Mouse (Mus musculus) forebrain, embryonic 15.5 days (tissue): Measurements from ENCODE around the gene Fgfr2. TPM values are rescaled to one million over a fixed set of nuclear protein-coding genes. Genes with fewer than 3 reads are reported as not detected.

Experiments
- ATAC-seq: fragments of 200-750 bp; cut with Nextera tagmentation; replicated peaks from 2 replicates; pipeline ENCODE4 v1.8.0; 2017; ENCODE audit warnings: mild to moderate bottlenecking, moderate TSS enrichment, moderate library complexity
- H3K27ac ChIP-seq: fragments of 300-500 bp; sonication (generic); replicated peaks from 2 replicates; pipeline ENCODE4 v1.5.1; 2015; ENCODE audit warnings: mild to moderate bottlenecking, inconsistent platforms
- H3K27me3 ChIP-seq: fragments of 300-500 bp; sonication (generic); 2 replicates; pipeline ENCODE4 v1.6.1; 2015; ENCODE audit warnings: inconsistent platforms
- H3K36me3 ChIP-seq: fragments of 300-500 bp; sonication (generic); 2 replicates; pipeline ENCODE4 v1.6.1; 2015; ENCODE audit warnings: mild to moderate bottlenecking, inconsistent platforms
- H3K4me1 ChIP-seq: fragments of 300-500 bp; sonication (generic); 2 replicates; pipeline ENCODE4 v1.6.1; 2015; ENCODE audit warnings: inconsistent platforms
- H3K4me2 ChIP-seq: fragments of 300-500 bp; sonication (generic); replicated peaks from 2 replicates; pipeline ENCODE4 v1.6.1; 2015; ENCODE audit warnings: mild to moderate bottlenecking, inconsistent platforms
- H3K4me3 ChIP-seq: fragments of 300-500 bp; sonication (generic); 2 replicates; pipeline ENCODE4 v1.5.1; 2015; ENCODE audit warnings: mild to moderate bottlenecking, inconsistent platforms
- H3K9ac ChIP-seq: fragments of 300-500 bp; sonication (generic); replicated peaks from 2 replicates; pipeline ENCODE4 v1.6.1; 2015; ENCODE audit warnings: mild to moderate bottlenecking, inconsistent platforms
- H3K9me3 ChIP-seq: fragments of 300-500 bp; sonication (generic); 2 replicates; pipeline ENCODE4 v1.6.1; 2016; ENCODE audit warnings: inconsistent platforms
- WGBS: fragments of 180-500 bp; shearing (Covaris S2); methylation state at CpG from one replicate; pipeline ENCODE4 v1.1.7; 2015; ENCODE audit warnings: mixed read lengths; 5-methylcytosine and 5-hydroxymethylcytosine counted together
- polyA plus RNA-seq: library from polyadenylated mRNA; unstranded; fragments of >200 nt; fragmentation: Nextera tagmentation; extraction: Ambion mirVana; gene quantifications from 2 replicates; pipeline ENCODE4 v1.2.1, GENCODE M21; 2015

Fgfr2 gene
- polyA plus RNA-seq, 1 experiment from 2014 or later: 48.1 TPM

DNA sequence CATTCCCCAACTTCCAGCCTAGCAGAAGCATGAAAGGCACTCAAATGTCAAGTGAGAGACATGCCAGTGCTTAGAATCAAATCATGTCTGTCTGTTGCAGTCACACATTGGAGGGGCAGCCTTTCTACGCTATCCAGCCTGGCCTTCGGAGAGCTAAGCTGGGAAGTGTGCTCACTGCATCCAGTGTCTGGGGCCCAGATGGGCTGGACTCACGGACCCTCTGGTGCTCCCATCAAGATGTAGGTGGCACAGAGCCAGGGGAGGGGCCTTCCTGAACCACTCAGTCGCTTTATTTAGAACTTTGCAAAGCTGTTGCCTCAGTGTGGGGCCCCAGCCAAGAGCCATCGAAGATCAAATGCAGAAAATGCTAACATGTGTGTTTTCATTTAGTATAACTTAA lies 2135.0 kb downstream of the Fgfr2 start:
- no peaks in the 10 kb centered on the region for H3K4me1 ChIP-seq
- H3K27me3 ChIP-seq: no peaks in the 10 kb centered on the region
- H3K9ac ChIP-seq: no peak overlapping the region
- H3K4me2 ChIP-seq: no peak overlapping the region
- no peak for ATAC-seq
- no peak overlapping the region for H3K27ac ChIP-seq
- no peaks in the 10 kb centered on the region for H3K36me3 ChIP-seq
- WGBS: 69% methylated on average over 5 of the region's 5 CpGs
- no peaks in the 10 kb centered on the region for H3K9me3 ChIP-seq
- H3K4me3 ChIP-seq: no peak overlapping the region

DNA sequence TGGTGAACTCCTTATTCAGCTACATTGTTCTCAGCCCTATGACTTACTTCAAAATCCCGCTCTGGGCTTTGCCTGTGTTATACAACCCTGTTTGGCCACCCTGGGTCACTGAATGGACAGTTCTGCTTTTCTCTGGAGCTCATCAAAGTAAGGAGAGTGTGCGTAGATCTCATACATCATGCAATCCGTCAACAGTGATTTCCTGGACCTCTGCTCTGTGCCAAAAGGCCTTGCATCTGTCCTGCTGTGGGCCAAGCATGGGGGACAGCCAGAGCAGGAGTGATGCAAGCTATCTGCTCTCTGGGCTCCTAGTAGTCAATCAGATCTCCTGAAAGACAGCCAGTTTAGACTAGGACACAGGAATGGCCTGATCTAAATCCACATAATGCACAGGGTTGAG lies 2137.4 kb downstream of the Fgfr2 start:
- Histone ChIP-seq H3K9ac (no peak overlapping the region), H3K27ac (no peak overlapping the region), H3K9me3 (no peaks in the 10 kb centered on the region), H3K27me3 (no peaks in the 10 kb centered on the region), H3K4me2 (no peak overlapping the region), H3K36me3 (no peaks in the 10 kb centered on the region), H3K4me1 (no peaks in the 10 kb centered on the region), H3K4me3 (no peak overlapping the region)
- ATAC-seq: no peak
- 90% methylated on average over 3 of the region's 3 CpGs for WGBS

DNA sequence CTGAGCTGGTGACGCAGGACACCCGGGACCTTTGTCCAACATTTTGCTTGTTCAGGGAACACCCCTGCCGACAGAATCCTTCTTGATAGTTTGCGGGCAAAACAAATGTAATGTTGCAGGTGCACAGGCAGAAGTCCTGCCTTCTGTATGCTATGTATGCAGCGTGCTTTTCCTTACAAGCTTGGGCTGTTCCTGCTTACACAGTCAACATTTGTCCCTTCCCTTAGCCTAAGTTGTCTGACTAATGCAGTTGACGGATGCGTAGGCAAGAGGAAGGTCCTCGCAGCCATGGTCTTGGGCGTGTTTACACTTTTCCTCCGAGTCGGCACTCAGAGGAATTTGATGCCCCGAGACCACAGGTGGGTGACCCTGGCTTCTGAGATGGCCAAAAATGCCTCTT lies 2138.0 kb downstream of the Fgfr2 start:
- Histone ChIP-seq H3K9ac (no peak overlapping the region), H3K4me3 (no peak overlapping the region), H3K27me3 (no peaks in the 10 kb centered on the region), H3K9me3 (no peaks in the 10 kb centered on the region), H3K36me3 (no peaks in the 10 kb centered on the region), H3K4me2 (no peak overlapping the region), H3K27ac (no peak overlapping the region), H3K4me1 (peaks cover 1% of the 10 kb centered on the region; the same call in 1 of the 2 replicates)
- WGBS: 92% methylated on average over 12 of the region's 12 CpGs
- no peak for ATAC-seq

DNA sequence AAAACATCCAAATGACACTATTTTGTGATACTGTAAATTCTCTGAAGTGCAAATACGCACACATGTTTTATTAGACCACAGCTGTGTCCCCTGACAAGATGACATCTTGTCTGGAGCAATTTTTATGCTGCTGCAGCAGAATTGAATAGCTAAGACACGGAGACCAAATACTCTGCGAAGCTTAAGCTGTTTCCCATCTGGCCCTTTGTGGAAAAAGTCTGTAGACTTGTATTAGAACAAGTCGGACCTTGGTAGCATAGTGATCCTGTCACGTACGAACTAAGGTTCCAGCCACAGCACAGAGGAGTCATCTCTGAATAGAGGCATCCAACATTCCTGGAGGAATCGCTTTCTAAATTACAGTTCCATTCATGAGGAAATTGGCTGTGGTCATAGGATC lies 2138.9 kb downstream of the Fgfr2 start:
- no peak overlapping the region for H3K27ac ChIP-seq
- H3K27me3 ChIP-seq: no peaks in the 10 kb centered on the region
- H3K36me3 ChIP-seq: no peaks in the 10 kb centered on the region
- WGBS: 87% methylated on average over 7 of the region's 7 CpGs
- ATAC-seq: no peak
- H3K4me1 ChIP-seq: peaks cover 10% of the 10 kb centered on the region
- no peak overlapping the region for H3K9ac ChIP-seq
- no peaks in the 10 kb centered on the region for H3K9me3 ChIP-seq
- no peak overlapping the region for H3K4me2 ChIP-seq
- H3K4me3 ChIP-seq: no peak overlapping the region

DNA sequence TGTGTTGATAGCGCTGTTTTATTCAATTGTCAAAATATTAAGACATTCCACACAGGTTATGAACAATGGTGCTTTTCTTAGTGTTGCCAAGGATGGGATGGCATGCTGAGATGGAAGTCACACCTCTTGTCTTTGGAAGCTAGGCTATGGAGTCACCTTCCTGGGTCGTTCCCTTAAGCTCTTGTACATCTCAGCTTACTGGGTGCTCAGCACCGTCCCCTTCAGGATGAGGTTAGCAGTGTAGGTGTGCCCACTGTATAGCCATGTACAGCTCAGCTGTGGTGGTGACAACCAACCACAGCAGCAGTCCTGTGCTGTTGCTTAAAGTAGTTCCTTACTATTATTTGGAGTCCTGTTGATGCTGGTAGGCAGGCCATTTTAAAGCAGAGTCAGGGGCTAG lies 2140.3 kb downstream of the Fgfr2 start:
- H3K27ac ChIP-seq: no peak overlapping the region
- no peak overlapping the region for H3K9ac ChIP-seq
- no peaks in the 10 kb centered on the region for H3K36me3 ChIP-seq
- H3K4me1 ChIP-seq: peaks cover 24% of the 10 kb centered on the region
- H3K4me2 ChIP-seq: no peak overlapping the region
- no peak for ATAC-seq
- no peak overlapping the region for H3K4me3 ChIP-seq
- whole genome bisulfite sequencing: 68% methylated on average over 3 of the region's 3 CpGs
- H3K9me3 ChIP-seq: no peaks in the 10 kb centered on the region
- H3K27me3 ChIP-seq: no peaks in the 10 kb centered on the region

DNA sequence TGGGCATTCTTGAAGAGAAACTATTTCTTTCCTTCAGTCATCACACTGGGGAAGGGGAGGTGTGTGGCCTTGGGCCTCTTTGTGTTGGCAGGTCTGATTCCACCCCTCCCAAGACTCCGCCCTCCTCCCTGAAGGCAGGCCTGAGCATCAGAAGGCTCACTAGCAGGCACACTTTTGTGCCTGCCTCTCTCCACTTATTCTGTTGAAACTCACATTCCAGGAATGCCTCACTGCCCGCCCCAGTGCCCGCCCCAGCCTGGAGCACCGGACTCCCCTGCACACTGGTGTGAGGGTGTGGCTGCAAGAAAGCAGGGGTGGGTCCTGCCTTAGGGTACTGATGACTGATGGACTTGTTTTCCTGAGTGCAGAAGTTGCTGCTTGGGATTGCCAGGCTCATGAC lies 2140.8 kb downstream of the Fgfr2 start:
- Histone ChIP-seq H3K36me3 (no peaks in the 10 kb centered on the region), H3K9me3 (no peaks in the 10 kb centered on the region), H3K27me3 (no peaks in the 10 kb centered on the region), H3K4me3 (no peak overlapping the region), H3K4me1 (peaks cover 30% of the 10 kb centered on the region), H3K4me2 (no peak overlapping the region), H3K9ac (no peak overlapping the region), H3K27ac (no peak overlapping the region)
- 32% methylated on average over 4 of the region's 4 CpGs for WGBS
- no peak for ATAC-seq

DNA sequence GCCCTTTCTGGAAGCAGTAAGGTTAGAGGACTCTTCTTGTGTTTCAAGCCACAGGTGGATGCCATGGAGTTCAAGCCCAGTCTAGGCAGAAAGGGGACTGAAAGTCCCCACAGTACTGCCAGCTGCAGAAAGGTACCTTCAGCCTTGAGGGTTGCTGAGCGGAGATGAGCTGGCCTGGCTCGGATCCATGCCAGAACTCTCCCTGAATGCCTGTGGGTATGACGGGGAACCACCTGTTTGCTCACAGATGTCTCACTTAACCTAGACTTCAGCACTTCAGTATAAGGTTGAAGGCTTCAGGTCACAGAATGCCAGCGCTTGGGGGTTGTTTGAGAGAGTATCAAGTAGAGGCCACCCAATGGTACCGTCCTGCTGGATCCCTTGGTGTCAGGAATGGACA lies 2143.0 kb downstream of the Fgfr2 start:
- ATAC-seq: no peak

DNA sequence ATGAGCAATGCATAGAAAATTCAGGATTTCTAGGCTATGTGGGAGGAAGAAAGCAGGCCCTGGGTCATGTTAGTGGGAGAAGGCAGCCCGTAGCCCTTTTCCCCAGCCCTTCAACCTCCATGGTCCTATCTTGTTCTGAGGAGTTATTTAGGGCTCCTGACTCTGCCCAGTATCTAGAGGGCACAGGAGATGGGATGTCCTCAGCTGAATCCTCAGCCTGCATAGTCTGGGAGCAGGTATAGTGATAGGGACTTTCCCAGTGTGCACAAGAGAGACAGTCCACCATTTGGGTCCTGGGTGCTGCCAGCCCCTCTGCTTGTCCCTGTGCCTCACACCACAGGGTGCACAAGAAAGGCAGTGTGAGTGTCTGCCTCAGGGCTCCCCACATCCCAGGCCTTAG lies 2144.6 kb downstream of the Fgfr2 start:
- no peak overlapping the region for H3K9ac ChIP-seq
- H3K27me3 ChIP-seq: no peaks in the 10 kb centered on the region
- no peaks in the 10 kb centered on the region for H3K9me3 ChIP-seq
- WGBS: 69% methylated on average over 1 of the region's 1 CpGs
- no peaks in the 10 kb centered on the region for H3K36me3 ChIP-seq
- no peak overlapping the region for H3K4me3 ChIP-seq
- peaks cover 38% of the 10 kb centered on the region for H3K4me1 ChIP-seq
- H3K27ac ChIP-seq: peak overlapping the region; percentile 15; the same call in 1 of the 2 replicates
- H3K4me2 ChIP-seq: no peak overlapping the region
- ATAC-seq: no peak

More for the DNA sequence above, 2143.0 kb downstream of the Fgfr2 start:
- Histone ChIP-seq H3K9me3 (no peaks in the 10 kb centered on the region), H3K9ac (no peak overlapping the region), H3K4me2 (no peak overlapping the region), H3K27ac (no peak overlapping the region), H3K4me3 (no peak overlapping the region), H3K4me1 (peaks cover 38% of the 10 kb centered on the region), H3K36me3 (no peaks in the 10 kb centered on the region), H3K27me3 (no peaks in the 10 kb centered on the region)
- 91% methylated on average over 5 of the region's 5 CpGs for WGBS

DNA sequence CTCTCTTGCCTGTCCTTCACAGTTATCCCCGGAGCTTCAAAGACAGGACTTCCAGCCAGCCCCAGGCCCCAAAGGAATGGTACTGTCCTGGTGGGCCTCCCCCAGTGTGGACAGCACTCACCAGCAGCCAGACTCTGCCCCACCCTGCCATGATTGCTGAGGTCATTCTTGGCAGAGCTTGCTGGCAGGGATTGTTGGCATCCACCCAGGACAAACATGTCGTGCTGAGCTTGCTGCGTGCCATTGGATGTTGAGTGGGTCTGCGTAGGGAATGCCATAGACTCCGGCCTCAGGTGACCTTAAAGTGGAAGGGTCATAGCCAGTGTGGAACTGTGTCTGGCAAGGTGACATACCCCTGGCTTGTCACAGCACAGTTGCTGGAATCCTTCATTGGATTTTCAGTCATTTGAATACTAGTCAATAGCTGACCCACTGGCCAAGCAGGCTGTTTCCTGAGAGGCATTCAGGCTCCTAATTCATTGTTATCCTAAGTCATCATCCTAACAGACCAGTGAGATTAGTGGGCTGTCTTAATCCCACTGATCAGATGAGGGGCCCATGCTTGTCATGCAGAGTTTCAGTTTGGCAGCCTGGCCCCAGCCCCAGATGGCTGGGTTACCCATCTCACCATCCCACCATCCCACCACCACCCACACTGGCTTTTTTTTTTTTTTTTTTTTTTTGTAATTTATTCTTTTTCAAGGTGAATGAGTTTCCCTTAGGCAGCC lies 2145.2 kb downstream of the Fgfr2 start:
- no peaks in the 10 kb centered on the region for H3K9me3 ChIP-seq
- no peak overlapping the region for H3K4me3 ChIP-seq
- no peak overlapping the region for H3K4me2 ChIP-seq
- H3K27ac ChIP-seq: peak overlapping the region; percentile 60
- H3K36me3 ChIP-seq: no peaks in the 10 kb centered on the region
- no peaks in the 10 kb centered on the region for H3K27me3 ChIP-seq
- 20% methylated on average over 5 of the region's 5 CpGs for WGBS
- ATAC-seq: peak; percentile 76
- peaks cover 38% of the 10 kb centered on the region for H3K4me1 ChIP-seq
- no peak overlapping the region for H3K9ac ChIP-seq

DNA sequence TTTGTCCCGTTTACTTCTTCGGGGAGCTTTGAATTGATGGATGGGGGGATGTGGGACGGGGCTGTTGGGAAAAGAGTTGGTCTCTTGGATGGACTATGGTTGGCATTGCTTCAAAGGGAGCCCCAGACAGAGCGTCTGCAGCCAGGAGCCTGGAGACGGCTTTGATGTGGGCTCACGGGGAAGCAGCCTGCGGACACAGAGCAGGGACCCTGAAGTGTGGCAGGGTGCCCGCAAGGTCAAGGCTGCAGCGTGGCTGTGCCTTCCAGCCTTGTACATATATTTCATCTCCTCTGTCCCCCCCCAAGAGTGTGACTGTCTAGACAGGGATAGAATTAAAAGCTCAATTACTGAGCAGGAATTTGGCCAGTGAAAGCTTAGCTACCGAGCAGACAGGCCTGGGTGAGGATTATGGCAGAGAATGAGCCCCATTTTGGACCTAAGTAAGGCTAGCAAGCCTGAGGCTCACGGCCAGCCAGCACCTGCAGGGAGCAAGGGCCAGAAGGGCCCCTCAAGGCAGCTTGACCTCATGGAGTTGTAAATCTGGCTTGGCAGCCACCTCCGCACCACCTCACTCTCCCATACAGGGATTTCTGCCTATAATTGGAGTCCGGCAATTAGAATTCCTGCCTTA lies 2146.7 kb downstream of the Fgfr2 start:
- peak; percentile 60 for ATAC-seq
- no peaks in the 10 kb centered on the region for H3K27me3 ChIP-seq
- peak overlapping the region; percentile 60 for H3K27ac ChIP-seq
- H3K4me3 ChIP-seq: no peak overlapping the region
- peaks cover 38% of the 10 kb centered on the region for H3K4me1 ChIP-seq
- no peak overlapping the region for H3K9ac ChIP-seq
- no peaks in the 10 kb centered on the region for H3K36me3 ChIP-seq
- H3K4me2 ChIP-seq: no peak overlapping the region
- WGBS: 44% methylated on average over 13 of the region's 13 CpGs
- no peaks in the 10 kb centered on the region for H3K9me3 ChIP-seq

DNA sequence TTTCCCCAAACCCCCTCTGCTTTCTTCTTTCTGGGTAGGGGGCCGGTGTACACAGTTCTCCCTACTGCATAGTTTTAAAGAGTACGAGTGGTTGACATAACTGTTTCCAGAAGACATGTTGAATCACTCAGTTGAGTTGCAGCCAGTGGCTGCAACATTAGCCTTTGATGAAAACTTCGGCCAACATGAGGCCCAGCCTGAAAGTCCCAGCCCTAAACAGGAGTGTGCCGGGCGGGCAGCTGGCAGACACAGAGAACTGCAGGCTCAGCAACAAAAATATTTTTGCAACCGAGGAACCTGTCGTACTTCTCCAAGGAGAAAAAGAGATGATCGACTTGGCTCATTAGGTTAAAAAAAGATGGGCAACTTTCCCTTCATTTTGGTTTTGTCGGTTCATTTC lies 2150.4 kb downstream of the Fgfr2 start:
- H3K4me2 ChIP-seq: no peak overlapping the region
- no peak overlapping the region for H3K27ac ChIP-seq
- no peaks in the 10 kb centered on the region for H3K27me3 ChIP-seq
- no peak overlapping the region for H3K9ac ChIP-seq
- H3K4me3 ChIP-seq: no peak overlapping the region
- peaks cover 23% of the 10 kb centered on the region for H3K4me1 ChIP-seq
- H3K9me3 ChIP-seq: no peaks in the 10 kb centered on the region
- ATAC-seq: no peak
- WGBS: 90% methylated on average over 9 of the region's 9 CpGs
- no peaks in the 10 kb centered on the region for H3K36me3 ChIP-seq

DNA sequence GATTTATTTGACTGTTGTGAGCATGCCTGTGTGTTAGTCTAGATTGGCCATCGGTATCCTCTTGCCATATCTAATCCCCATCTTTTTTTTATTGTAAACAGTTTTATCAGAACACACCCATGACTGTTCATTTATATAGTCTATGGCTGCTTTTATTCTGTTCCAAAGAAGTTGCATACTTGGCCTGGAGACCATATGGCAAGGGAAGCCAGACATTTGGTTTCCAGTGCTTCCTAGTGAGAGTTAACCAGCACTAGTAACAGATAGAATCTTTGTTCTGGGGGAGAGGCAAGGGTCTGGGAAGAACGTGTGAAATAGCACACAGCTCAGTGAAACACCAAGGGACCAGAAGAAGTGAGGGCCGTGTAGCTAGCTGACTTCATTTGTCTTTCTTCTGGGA lies 2153.6 kb downstream of the Fgfr2 start:
- peaks cover 26% of the 10 kb centered on the region for H3K4me1 ChIP-seq
- no peak overlapping the region for H3K9ac ChIP-seq
- H3K27me3 ChIP-seq: no peaks in the 10 kb centered on the region
- H3K4me3 ChIP-seq: no peak overlapping the region
- H3K4me2 ChIP-seq: no peak overlapping the region
- no peaks in the 10 kb centered on the region for H3K9me3 ChIP-seq
- 71% methylated on average over 3 of the region's 3 CpGs for WGBS
- ATAC-seq: no peak
- H3K27ac ChIP-seq: no peak overlapping the region
- no peaks in the 10 kb centered on the region for H3K36me3 ChIP-seq

DNA sequence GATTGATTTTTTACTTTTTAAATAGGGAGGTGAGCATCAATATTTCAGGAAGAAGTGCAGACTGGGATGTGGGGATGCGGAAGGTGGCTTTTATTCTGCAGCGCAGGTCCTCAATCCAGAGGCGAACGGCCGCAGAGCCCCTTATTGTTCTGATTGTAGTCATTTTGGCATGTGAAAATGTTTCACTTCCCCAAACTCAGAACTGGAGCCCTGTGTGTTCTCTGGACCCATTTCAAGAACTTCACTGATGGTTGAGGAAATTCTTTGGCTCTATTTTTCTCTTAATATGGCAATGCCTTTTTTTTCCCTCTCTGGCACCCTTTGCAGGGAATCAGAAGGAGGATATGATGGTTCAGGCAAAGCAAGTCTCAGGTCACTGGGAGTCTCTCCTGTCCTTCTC lies 2154.1 kb downstream of the Fgfr2 start:
- Histone ChIP-seq H3K9me3 (no peaks in the 10 kb centered on the region), H3K4me1 (peaks cover 26% of the 10 kb centered on the region), H3K27ac (no peak overlapping the region), H3K27me3 (no peaks in the 10 kb centered on the region), H3K36me3 (no peaks in the 10 kb centered on the region), H3K4me3 (no peak overlapping the region), H3K9ac (no peak overlapping the region), H3K4me2 (no peak overlapping the region)
- WGBS: 64% methylated on average over 5 of the region's 5 CpGs
- no peak for ATAC-seq
